Mouse (Mus musculus): Measurements from ENCODE around the gene Akap11. TPM values are rescaled to one million over a fixed set of nuclear protein-coding genes. Genes with fewer than 3 reads are reported as not detected.

Gene Akap11
- 22.3 TPM for polyA plus RNA-seq (2014; fragmentation: Illumina TruSeq; extraction: RNeasy Lipid Tissue Mini Kit (QIAGEN cat#74804); ENCODE audit: low read depth, low replicate concordance)

DNA sequence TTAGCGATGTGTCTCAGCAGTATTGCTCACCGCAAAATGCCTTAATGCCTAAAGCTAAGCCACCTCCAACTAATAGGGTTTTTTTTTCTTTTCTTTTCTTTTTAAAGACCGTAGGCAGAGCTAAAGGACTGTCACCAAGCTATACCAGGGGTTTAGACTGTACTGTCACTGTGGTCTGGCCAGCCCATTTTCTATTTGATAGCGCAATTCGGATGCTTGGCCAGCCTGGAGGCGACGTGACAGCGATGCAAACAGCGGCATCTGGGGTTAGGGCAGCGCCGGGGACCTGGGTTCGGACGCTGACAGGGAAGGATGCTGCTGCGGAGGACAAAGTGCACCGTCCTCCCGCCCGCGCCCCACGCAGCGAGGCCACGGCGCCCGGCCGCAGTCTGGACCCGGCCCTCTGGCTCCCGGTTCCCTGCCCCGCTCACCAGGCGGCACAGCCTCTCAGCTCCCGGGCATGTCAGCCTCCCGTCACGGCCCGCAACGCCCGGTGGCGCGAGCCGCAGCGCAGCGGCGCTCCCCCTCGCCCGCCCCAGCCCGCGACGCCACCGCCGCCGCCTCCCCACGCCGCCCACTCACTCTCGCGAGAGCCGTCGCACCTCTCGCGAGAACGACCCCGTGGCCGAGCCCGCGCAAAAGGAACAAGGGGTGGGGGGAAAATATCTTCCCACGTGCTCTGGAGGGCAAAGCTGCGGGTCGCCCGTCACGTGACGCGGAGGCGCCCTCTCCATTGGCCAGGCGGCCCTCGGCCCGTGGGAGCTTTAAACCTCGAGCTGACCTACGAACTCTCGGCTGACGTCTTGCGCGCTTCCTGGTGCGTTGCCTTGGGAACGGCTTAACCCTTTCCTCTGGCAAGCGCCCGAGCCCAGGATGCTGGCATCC is at the start of gene Akap11:
Akap11 (minus strand) TSS at position 528 of the 885 bp plus-strand sequence.

Other genes starting within 250 kb of the Akap11 start
- not detected for gene Tnfsf11, start 228.8 kb downstream of the Akap11 start, polyA plus RNA-seq (2014; fragmentation: Illumina TruSeq; extraction: RNeasy Lipid Tissue Mini Kit (QIAGEN cat#74804); ENCODE audit: low read depth, low replicate concordance)
- gene Dgkh, start 196.0 kb upstream of the Akap11 start, polyA plus RNA-seq (2014; fragmentation: Illumina TruSeq; extraction: RNeasy Lipid Tissue Mini Kit (QIAGEN cat#74804); ENCODE audit: low read depth, low replicate concordance), result 2.2 TPM

Measured in heart, adult 10 weeks (tissue).